Mouse (Mus musculus) liver, embryonic 11.5 days (tissue): Measurements from ENCODE around the gene Tsfm. TPM values are rescaled to one million over a fixed set of nuclear protein-coding genes. Genes with fewer than 3 reads are reported as not detected.

Source experiments
- ATAC-seq: fragments of 200-750 bp; cut with Nextera tagmentation; replicated peaks from 2 replicates; pipeline ENCODE4 v1.8.0; 2017; ENCODE audit warnings: moderate number of reproducible peaks, mild to moderate bottlenecking, moderate TSS enrichment, moderate library complexity; ENCODE audit not compliant: low FRiP score
- DNase-seq: peaks from one replicate; pipeline ENCODE4 v3.0.0-alpha.2; 2017; ENCODE audit warnings: low spot score
- H3K27ac ChIP-seq: fragments of 300-500 bp; sonication (generic); 2 replicates; pipeline ENCODE4 v1.5.1; 2014; ENCODE audit warnings: mild to moderate bottlenecking, low read depth, low read length, control low read depth
- H3K27me3 ChIP-seq: fragments of 300-500 bp; sonication (generic); replicated peaks from 2 replicates; pipeline ENCODE4 v1.6.1; 2014; ENCODE audit warnings: low read length, mixed read lengths; ENCODE audit not compliant: control insufficient read depth, insufficient read depth
- H3K36me3 ChIP-seq: fragments of 300-500 bp; sonication (generic); 2 replicates; pipeline ENCODE4 v1.6.1; 2014; ENCODE audit warnings: mild to moderate bottlenecking, low read length, moderate library complexity, mixed read lengths; ENCODE audit not compliant: control insufficient read depth, insufficient read depth
- H3K4me1 ChIP-seq: fragments of 300-500 bp; sonication (generic); replicated peaks from 2 replicates; pipeline ENCODE4 v1.6.1; 2014; ENCODE audit warnings: low read length, mixed read lengths; ENCODE audit not compliant: control insufficient read depth, insufficient read depth
- H3K4me2 ChIP-seq: fragments of 300-500 bp; sonication (generic); 2 replicates; pipeline ENCODE4 v1.6.1; 2014; ENCODE audit warnings: mild to moderate bottlenecking, control low read depth, moderate library complexity
- H3K4me3 ChIP-seq: fragments of 300-500 bp; sonication (generic); 2 replicates; pipeline ENCODE4 v1.5.1; 2014; ENCODE audit warnings: low read depth, low read length, control low read depth
- H3K9ac ChIP-seq: fragments of 300-500 bp; sonication (generic); 2 replicates; pipeline ENCODE4 v1.6.1; 2014; ENCODE audit warnings: low read depth, low read length, control low read depth
- H3K9me3 ChIP-seq: fragments of 300-500 bp; sonication (generic); 2 replicates; pipeline ENCODE4 v1.6.1; 2016; ENCODE audit warnings: low read length, inconsistent platforms, mixed read lengths; ENCODE audit not compliant: control insufficient read depth
- WGBS: fragments of 180-500 bp; shearing (Covaris S2); extraction: QIAGEN DNeasy Blood & Tissue Kit; methylation state at CpG from one replicate; pipeline ENCODE4 v1.1.7; 2014; 5-methylcytosine and 5-hydroxymethylcytosine counted together
- polyA plus RNA-seq: library from polyadenylated mRNA; unstranded; fragments of >200 nt; fragmentation: Nextera tagmentation; extraction: Ambion mirVana; gene quantifications from 2 replicates; pipeline ENCODE4 v1.2.1, GENCODE M21; 2014

Gene Tsfm
- polyA plus RNA-seq, 1 experiment from 2014 or later, result 110 TPM

- Histone ChIP-seq H3K27ac (no peak overlapping the region), H3K36me3 (peaks cover 12% of the 10 kb centered on the region), H3K9me3 (no peaks in the 10 kb centered on the region), H3K9ac (no peak overlapping the region), H3K27me3 (no peaks in the 10 kb centered on the region), H3K4me2 (no peak overlapping the region), H3K4me1 (no peaks in the 10 kb centered on the region), H3K4me3 (no peak overlapping the region)
- DNase-seq (no peak), ATAC-seq (no peak)
- 67% methylated on average over 5 of the region's 5 CpGs for WGBS
Observed at GRCm38 (mm10) chr10:127002765-127003164, 27.9 kb downstream of the Tsfm start.

- no peak for ATAC-seq
- Histone ChIP-seq H3K4me2 (no peak overlapping the region), H3K27ac (no peak overlapping the region), H3K4me1 (no peaks in the 10 kb centered on the region), H3K4me3 (no peak overlapping the region), H3K27me3 (no peaks in the 10 kb centered on the region), H3K9me3 (no peaks in the 10 kb centered on the region), H3K36me3 (peaks cover 12% of the 10 kb centered on the region), H3K9ac (no peak overlapping the region)
- WGBS, result 100% methylated on average over 1 of the region's 1 CpGs
- DNase-seq, result no peak
Observed at GRCm38 (mm10) chr10:127002056-127002455, 28.6 kb downstream of the Tsfm start.

- WGBS, result 74% methylated on average over 9 of the region's 9 CpGs
- H3K36me3 ChIP-seq, result peaks cover 12% of the 10 kb centered on the region
- H3K9ac ChIP-seq, result no peak overlapping the region
- no peak overlapping the region for H3K4me2 ChIP-seq
- H3K4me1 ChIP-seq, result no peaks in the 10 kb centered on the region
- DNase-seq (no peak), ATAC-seq (no peak)
- no peaks in the 10 kb centered on the region for H3K9me3 ChIP-seq
- H3K27ac ChIP-seq, result no peak overlapping the region
- H3K27me3 ChIP-seq, result no peaks in the 10 kb centered on the region
- no peak overlapping the region for H3K4me3 ChIP-seq
Observed at GRCm38 (mm10) chr10:127001297-127001696, 29.3 kb downstream of the Tsfm start.

- ATAC-seq (no peak), DNase-seq (no peak)
- no peaks in the 10 kb centered on the region for H3K4me1 ChIP-seq
- H3K9me3 ChIP-seq, result no peaks in the 10 kb centered on the region
- H3K27me3 ChIP-seq, result no peaks in the 10 kb centered on the region
- H3K4me2 ChIP-seq, result no peak within 1 kb of the TSS
- H3K36me3 ChIP-seq, result peaks cover 15% of the 10 kb centered on the region
- H3K9ac ChIP-seq, result no peak within 1 kb of the TSS
- WGBS, result 83% methylated on average over 5 of the region's 5 CpGs
- H3K27ac ChIP-seq, result no peak within 1 kb of the TSS
- no peak within 1 kb of the TSS for H3K4me3 ChIP-seq
Observed at GRCm38 (mm10) chr10:127000529-127000928, 30.1 kb downstream of the Tsfm start, which contains the start of gene Avil. Gene Avil, plus strand, starts transcription at chr10:127000709.

- H3K4me1 ChIP-seq, result no peaks in the 10 kb centered on the region
- peaks cover 41% of the 10 kb centered on the region for H3K36me3 ChIP-seq
- no peaks in the 10 kb centered on the region for H3K27me3 ChIP-seq
- H3K27ac ChIP-seq, result no peak overlapping the region
- no peak overlapping the region for H3K4me3 ChIP-seq
- ATAC-seq (no peak), DNase-seq (no peak)
- 66% methylated on average over 13 of the region's 13 CpGs for WGBS
- H3K4me2 ChIP-seq, result no peak overlapping the region
- no peaks in the 10 kb centered on the region for H3K9me3 ChIP-seq
- H3K9ac ChIP-seq, result no peak overlapping the region
Observed at GRCm38 (mm10) chr10:126997340-126998113, 33.1 kb downstream of the Tsfm start.

- no peak overlapping the region for H3K4me3 ChIP-seq
- no peaks in the 10 kb centered on the region for H3K9me3 ChIP-seq
- H3K4me1 ChIP-seq, result peaks cover 8% of the 10 kb centered on the region
- no peaks in the 10 kb centered on the region for H3K27me3 ChIP-seq
- no peak overlapping the region for H3K4me2 ChIP-seq
- WGBS, result 87% methylated on average over 3 of the region's 3 CpGs
- DNase-seq (no peak), ATAC-seq (no peak)
- H3K36me3 ChIP-seq, result peaks cover 41% of the 10 kb centered on the region
- H3K9ac ChIP-seq, result no peak overlapping the region
- H3K27ac ChIP-seq, result no peak overlapping the region
Observed at GRCm38 (mm10) chr10:126993621-126994020, 37.0 kb downstream of the Tsfm start.

- Histone ChIP-seq H3K36me3 (peaks cover 33% of the 10 kb centered on the region), H3K27ac (no peak overlapping the region), H3K9ac (no peak overlapping the region), H3K4me2 (no peak overlapping the region), H3K4me3 (no peak overlapping the region), H3K9me3 (no peaks in the 10 kb centered on the region), H3K27me3 (no peaks in the 10 kb centered on the region), H3K4me1 (peaks cover 26% of the 10 kb centered on the region)
- ATAC-seq (no peak), DNase-seq (no peak)
- WGBS, result 60% methylated on average over 3 of the region's 3 CpGs
Observed at GRCm38 (mm10) chr10:126991676-126992075, 39.0 kb downstream of the Tsfm start.

- Histone ChIP-seq H3K9me3 (no peaks in the 10 kb centered on the region), H3K27me3 (no peaks in the 10 kb centered on the region), H3K9ac (no peak overlapping the region), H3K4me1 (peaks cover 35% of the 10 kb centered on the region), H3K27ac (no peak overlapping the region), H3K4me3 (no peak overlapping the region), H3K36me3 (peaks cover 30% of the 10 kb centered on the region), H3K4me2 (no peak overlapping the region)
- DNase-seq, result peak; percentile 80
- ATAC-seq, result peak; percentile 76
- 69% methylated on average over 7 of the region's 7 CpGs for WGBS
Observed at GRCm38 (mm10) chr10:126990313-126991056, 40.2 kb downstream of the Tsfm start.
